Mouse (Mus musculus) hematopoietic stem cell, adult 5-6 weeks (primary cell): Measurements from ENCODE around the gene Nedd4. TPM values are rescaled to one million over a fixed set of nuclear protein-coding genes. Genes with fewer than 3 reads are reported as not detected.
"Not testable (repeated sequence)": the region's sequence is repeated elsewhere in the genome, so short reads cannot be mapped to it uniquely, and the experiment has no call there.

Experiments
- ATAC-seq, 2 experiments: fragments of 125-278 bp in 1 of 2; replicated peaks in 1 of 2; 2 replicates each; pipeline ENCODE4 v1.8.0; 2016 to 2017; ENCODE audit warnings: inconsistent platforms in 2 of 2, mild to moderate bottlenecking in 2 of 2, moderate number of reproducible peaks in 2 of 2, low read depth in 1 of 2, moderate TSS enrichment in 1 of 2; ENCODE audit not compliant: low FRiP score in 2 of 2, poor library complexity in 2 of 2, severe bottlenecking in 2 of 2, insufficient read depth in 1 of 2, low TSS enrichment in 1 of 2
- total RNA-seq: library from RNA; stranded (forward); fragments of 172-1452, 232-1000 nt; gene quantifications from 2 replicates; pipeline ENCODE4 v1.2.3, GENCODE M21; 2017

Gene Nedd4
- total RNA-seq, 1 experiment from 2014 or later = 419 TPM

DNA sequence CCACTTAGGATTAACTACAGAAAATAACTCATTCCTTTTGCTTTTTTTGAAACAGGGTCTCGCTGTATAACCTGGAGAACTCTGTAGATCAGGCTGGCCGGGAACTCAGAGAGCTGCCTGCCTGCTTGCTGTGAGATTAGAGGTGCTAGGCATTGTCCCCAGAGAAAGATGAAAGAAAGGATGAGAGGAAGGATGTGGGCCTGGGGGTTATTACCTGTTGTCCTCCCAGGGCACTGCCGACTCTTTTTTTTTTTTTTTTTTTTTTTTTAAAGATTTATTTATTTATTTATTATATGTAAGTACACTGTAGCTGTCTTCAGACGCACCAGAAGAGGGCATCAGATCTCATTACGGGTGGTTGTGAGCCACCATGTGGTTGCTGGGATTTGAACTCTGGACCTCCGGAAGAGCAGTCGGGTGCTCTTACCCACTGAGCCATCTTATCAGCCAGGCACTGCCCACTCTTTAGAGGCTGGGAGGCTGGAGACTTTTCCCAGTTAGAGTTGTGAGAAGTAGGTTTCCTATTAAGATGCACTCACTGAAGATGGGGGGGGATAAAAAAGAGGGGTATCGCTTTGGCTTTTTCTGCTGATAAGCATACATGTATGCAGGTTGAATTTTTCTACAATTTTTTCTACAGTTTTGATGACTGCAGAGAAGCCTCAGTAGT lies 4.3 kb downstream of the Nedd4 start:
- ATAC-seq = not testable (repeated sequence)

- no peak for ATAC-seq
These were observed 5.0 kb downstream of the Nedd4 start for GRCm38 (mm10) chr9:72667126-72667525.

DNA sequence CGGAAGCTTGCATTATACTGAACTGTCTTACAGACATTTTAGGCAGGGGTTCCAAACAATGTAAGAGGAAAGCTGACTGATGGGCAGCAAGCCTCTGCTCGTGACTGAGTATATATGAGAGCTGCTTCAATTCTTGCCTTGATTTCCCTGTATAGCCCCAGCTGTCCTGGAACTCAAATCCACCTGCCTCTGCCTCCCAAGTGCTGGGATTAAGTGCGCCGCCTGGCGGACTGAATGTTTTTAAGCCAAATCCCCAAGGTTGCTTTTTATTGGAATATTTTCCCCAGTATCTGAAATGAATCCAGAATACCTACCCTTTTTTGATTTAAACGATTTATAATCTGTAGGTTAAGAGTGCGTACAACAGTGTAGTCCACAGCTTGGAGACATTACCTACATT lies 7.2 kb downstream of the Nedd4 start:
- ATAC-seq = no peak

DNA sequence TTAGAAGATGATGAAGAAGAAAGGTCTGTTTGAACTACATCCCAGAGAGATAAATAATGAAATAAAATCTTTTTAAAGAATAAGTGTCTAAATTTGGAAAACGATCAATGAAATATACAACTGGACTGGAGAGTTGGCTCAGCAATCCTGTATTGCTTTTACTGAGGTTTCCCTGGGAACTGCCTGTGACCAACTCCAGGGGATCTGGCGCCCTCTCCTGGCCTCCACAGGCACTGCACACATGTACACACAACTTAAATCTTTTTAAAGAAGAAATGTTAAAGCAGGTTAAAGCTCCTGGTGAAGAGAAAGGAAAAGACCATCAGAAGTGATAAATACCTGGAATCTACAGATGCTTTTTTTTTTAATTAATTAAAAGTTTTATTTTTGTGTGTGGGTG lies 10.2 kb downstream of the Nedd4 start:
- ATAC-seq = peak; percentile 49 to 62; a peak in 3 of 4 replicates

GRCm38 (mm10) chr9:72674957-72675744 lies 13.0 kb downstream of the Nedd4 start:
- ATAC-seq = no peak

DNA sequence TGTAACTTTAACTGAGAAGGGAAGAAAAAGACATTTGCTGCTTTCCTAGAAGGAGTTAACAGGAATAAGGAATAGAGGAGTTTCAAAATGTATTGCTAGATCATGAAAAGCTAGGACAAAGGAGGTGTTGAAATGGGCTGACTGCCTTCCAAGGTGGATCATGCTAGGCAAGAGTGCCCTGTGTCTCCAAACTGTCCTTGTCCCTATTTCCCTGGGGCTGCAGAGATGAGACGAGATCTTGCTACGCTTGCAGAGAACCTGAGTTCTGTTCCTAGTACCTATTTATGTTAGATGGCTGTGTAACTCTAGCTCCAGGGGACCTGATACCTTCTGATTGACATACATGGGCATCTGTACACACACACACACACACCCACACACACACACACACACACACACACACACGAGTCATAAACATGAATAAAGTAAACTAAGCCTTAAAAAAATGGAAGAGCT lies 13.6 kb downstream of the Nedd4 start:
- ATAC-seq = no peak

GRCm38 (mm10) chr9:72677659-72678058 lies 15.5 kb downstream of the Nedd4 start:
- ATAC-seq = no peak

DNA sequence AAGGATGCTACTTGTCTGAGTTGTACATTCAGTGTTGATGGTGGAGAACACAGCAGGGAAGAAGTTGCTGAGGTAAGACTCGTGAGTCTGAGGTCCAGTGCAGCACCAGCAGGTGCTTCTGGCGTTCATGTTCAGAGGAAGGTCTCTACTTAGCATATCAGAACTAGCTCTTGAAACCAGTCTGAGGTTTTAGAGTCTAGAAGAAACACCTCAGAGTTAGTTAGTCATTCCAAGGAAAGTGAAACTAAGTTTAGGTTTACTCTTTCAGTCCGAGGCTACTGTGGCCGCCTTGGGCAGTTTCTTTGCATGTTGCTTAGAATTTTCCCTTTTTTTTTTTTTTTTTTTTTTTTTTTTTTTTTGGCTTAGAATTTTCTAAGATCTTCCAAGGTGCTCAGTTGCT lies 16.6 kb downstream of the Nedd4 start:
- ATAC-seq = no peak

DNA sequence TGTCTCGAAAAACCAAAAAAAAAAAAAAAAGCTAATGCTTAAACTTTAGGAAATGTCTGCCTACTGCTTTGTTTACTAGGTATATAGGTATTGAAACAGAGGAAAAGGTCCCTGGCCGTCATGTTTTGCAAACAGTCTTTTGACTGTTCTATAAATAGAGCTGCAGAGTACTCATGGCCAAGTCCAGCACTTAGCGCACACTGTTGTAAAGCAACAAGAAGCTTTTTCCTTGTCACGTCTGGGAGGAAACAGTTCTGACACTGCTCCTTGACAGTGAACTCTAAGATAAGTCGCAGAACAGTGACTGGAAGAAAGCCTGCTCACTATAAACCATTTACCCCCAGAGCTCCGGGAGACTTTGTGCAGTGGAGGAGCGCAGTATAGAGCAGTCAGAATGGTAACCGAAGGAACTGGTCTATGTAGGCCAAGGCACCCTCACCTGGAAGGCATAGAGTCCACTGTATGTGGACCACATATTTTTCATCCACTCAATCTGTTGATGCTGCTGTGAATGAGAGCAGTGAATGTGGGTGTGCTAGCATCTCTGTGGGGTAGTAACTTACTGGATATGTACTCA lies 19.6 kb downstream of the Nedd4 start:
- ATAC-seq = no peak

GRCm38 (mm10) chr9:72683268-72683667 lies 21.1 kb downstream of the Nedd4 start:
- no peak for ATAC-seq

DNA sequence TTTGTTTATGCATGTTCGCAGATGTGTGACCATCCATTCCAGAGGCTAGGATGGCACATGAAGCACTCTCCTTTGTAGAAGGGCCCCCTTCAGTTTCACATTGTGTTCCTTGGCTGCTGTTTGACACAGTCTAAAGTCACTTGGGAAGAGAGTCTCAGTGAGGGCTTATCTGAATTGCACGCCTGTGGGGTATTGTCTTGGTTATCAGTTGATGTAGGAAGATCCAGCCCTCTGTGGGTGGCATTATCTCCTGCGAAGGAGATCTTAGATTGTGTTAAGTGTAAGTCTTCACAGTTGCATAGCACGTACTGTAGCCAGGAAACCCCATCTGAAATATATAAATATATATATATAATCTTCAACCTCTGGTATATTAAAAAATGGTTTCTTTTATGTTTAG lies 23.1 kb downstream of the Nedd4 start:
- no peak for ATAC-seq

DNA sequence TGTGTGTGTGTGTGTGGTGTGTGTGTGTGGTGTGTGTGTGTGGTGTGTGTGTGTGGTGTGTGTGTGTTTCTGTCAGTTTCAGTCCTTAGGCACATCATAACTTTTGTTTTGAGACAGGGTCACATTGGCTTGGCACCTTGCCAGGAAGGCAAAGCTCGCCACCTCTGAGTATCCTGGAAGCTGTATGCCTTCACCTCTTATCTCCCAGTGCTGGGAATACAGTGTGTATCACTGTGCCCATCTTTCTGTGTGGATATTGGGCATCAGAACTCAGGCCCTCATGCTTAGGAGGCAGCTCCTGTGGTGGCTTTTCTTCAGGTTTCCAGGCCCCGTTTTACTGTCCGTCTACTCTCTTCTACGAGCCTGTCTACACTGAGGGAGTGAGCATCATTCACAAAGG lies 24.4 kb downstream of the Nedd4 start:
- ATAC-seq = no peak

- no peak for ATAC-seq
These were observed 27.4 kb downstream of the Nedd4 start for GRCm38 (mm10) chr9:72689522-72689921.

DNA sequence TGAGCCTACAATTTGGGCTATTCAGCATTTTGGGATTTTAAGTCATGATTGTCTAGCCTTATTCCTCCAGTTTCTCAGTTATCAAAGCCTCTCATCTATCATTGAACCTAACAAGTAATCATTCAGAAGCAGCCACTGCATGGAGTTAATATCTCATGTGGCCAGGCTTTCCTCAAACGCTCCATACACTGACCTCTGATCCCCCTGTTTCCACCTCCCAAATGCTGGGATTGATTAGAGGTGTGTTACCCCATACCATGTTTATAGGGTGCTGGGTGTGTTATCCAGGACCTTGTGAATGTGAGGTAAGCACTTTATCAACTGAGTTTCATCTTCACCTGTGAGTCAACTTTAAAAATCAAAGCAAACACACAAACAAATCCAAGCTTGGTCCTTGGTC lies 28.7 kb downstream of the Nedd4 start:
- ATAC-seq = no peak

GRCm38 (mm10) chr9:72691942-72692341 lies 29.8 kb downstream of the Nedd4 start:
- ATAC-seq = no peak

- no peak for ATAC-seq
These were observed 31.0 kb downstream of the Nedd4 start for GRCm38 (mm10) chr9:72693081-72693696.

DNA sequence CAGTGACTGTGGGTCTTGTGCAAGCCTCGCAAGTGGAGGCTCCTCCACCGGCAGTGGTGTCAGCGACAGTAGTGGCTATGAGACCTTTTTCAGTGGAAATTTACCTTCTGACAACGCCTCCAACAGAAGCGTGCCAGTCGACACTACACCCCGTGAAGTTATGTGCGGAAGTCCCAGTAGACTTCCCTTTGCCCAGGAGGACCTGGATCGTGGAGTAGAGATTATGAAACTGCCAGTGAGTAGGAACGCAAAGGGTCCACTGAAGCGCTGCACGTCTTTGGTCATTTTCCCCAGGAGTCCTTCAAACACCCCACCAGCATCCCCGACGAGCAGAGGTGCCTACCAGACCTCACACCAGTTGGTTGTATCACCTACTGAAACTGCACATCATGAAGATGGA lies 31.7 kb downstream of the Nedd4 start:
- ATAC-seq = no peak

- ATAC-seq = no peak
These were observed 34.4 kb downstream of the Nedd4 start for GRCm38 (mm10) chr9:72696508-72696907.
